Mouse (Mus musculus): Measurements from ENCODE around the gene Atp6v0d1. TPM values are rescaled to one million over a fixed set of nuclear protein-coding genes. Genes with fewer than 3 reads are reported as not detected.

The Atp6v0d1 gene
- total and polyA plus RNA-seq, 2 experiments from 2014 or later: 238 to 272 TPM

DNA sequence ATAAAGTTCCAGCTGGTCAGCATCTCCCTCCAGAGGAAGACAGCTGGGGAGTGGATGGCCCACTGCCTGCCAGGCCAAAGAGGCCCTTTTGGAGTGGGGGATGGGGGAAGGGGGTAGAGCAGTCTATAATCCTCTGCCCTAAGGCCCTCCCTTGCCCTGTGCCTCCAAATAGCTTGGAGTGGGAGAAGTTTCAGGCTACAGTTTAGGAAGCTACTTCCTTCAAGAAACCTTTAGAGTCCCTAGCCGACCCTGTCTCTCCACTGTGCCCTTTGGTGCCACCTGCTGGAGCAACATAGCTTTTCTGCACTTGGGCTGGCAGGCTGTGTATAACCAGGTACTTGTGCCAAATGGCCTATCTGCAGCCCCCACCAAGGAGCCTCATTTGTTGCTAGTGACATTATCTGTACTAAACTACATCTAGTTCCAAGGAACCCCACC lies 31.9 kb downstream of the Atp6v0d1 start:
- no peaks in the 10 kb centered on the region for H3K27me3 ChIP-seq (ENCODE audit: insufficient read depth, low read length)
- no peak overlapping the region for H3K4me2 ChIP-seq (ENCODE audit: low read depth, low read length, poor library complexity, severe bottlenecking)
- peak; percentile 84 for TF ChIP-seq CTCF (IDR thresholded peaks at IDR 0.05)
- 0% methylated on average over 1 of the region's 1 CpGs for WGBS
- DNase-seq (ENCODE audit: low spot score) (peak; percentile 78), ATAC-seq (ENCODE audit: low FRiP score) (no peak)
- H3K4me1 ChIP-seq (ENCODE audit: insufficient read depth, low read length): no peaks in the 10 kb centered on the region
- no peak overlapping the region for H3K4me3 ChIP-seq (ENCODE audit: low read depth, low read length)
- peaks cover 47% of the 10 kb centered on the region for H3K36me3 ChIP-seq (ENCODE audit: insufficient read depth, low read length)
- no peak overlapping the region for H3K9ac ChIP-seq (replicated peaks; ENCODE audit: low read length, poor library complexity, severe bottlenecking)
- H3K27ac ChIP-seq (ENCODE audit: low read depth, low read length): no peak overlapping the region
- no peaks in the 10 kb centered on the region for H3K9me3 ChIP-seq (ENCODE audit: low read length)

DNA sequence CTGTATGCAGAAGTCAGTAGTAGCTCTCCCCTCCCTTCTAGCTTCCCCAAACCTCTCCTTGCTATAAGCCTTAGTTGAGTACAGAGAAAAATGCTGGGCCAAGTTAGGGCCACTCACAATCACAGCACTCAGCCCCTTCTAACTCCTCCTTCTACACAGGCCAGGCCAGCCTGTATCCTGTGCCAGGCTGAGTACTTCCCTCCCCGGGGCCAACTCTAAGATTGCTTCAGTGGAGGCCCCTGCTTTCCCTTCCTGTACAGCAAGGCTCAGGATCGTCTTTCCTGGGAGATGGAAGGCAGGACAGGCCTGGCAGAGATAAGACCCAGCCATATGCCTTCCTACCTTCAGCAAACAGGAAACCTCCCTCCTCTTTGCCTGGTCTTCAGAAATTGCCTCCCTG lies 32.4 kb downstream of the Atp6v0d1 start:
- no peaks in the 10 kb centered on the region for H3K27me3 ChIP-seq (ENCODE audit: insufficient read depth, low read length)
- H3K27ac ChIP-seq (ENCODE audit: low read depth, low read length): no peak overlapping the region; the same call in 1 of the 2 replicates
- DNase-seq (ENCODE audit: low spot score): no peak
- H3K4me3 ChIP-seq (ENCODE audit: low read depth, low read length): no peak overlapping the region
- no peak overlapping the region for H3K9ac ChIP-seq (replicated peaks; ENCODE audit: low read length, poor library complexity, severe bottlenecking)
- 34% methylated on average over 2 of the region's 2 CpGs for WGBS
- H3K36me3 ChIP-seq (ENCODE audit: insufficient read depth, low read length): peaks cover 47% of the 10 kb centered on the region
- no peak overlapping the region for H3K4me2 ChIP-seq (ENCODE audit: low read depth, low read length, poor library complexity, severe bottlenecking)
- no peaks in the 10 kb centered on the region for H3K4me1 ChIP-seq (ENCODE audit: insufficient read depth, low read length)
- H3K9me3 ChIP-seq (ENCODE audit: low read length): no peaks in the 10 kb centered on the region
- TF ChIP-seq CTCF (IDR thresholded peaks at IDR 0.05): no peak
- ATAC-seq (ENCODE audit: low FRiP score): no peak

DNA sequence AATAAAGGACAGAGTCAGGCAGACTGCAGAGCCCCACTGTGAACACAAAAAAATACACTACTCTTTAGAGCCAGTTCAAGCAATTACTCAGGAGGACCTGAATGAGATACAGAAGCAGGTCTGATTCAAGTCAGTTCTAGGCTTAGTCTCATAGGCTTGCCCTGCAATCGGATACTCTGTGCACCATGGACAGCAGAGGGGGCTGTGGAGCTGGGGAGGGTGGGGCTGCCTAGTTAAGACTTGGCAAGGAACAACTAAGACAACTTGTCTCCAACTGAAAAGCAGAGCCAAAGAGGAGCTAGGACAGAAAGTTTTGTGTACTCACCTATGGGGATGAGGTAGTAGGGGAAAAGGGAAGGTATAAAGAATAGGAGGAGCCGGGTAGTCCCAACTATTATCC lies 34.1 kb downstream of the Atp6v0d1 start:
- Histone ChIP-seq H3K4me1 (ENCODE audit: insufficient read depth, low read length) (no peaks in the 10 kb centered on the region), H3K9ac (replicated peaks; ENCODE audit: low read length, poor library complexity, severe bottlenecking) (no peak overlapping the region), H3K4me2 (ENCODE audit: low read depth, low read length, poor library complexity, severe bottlenecking) (no peak overlapping the region), H3K4me3 (ENCODE audit: low read depth, low read length) (no peak overlapping the region), H3K36me3 (ENCODE audit: insufficient read depth, low read length) (peaks cover 38% of the 10 kb centered on the region), H3K27me3 (ENCODE audit: insufficient read depth, low read length) (no peaks in the 10 kb centered on the region), H3K9me3 (ENCODE audit: low read length) (no peaks in the 10 kb centered on the region), H3K27ac (ENCODE audit: low read depth, low read length) (no peak overlapping the region)
- peak; percentile 53 for TF ChIP-seq CTCF (IDR thresholded peaks at IDR 0.05)
- no peak for DNase-seq (ENCODE audit: low spot score)
- no peak for ATAC-seq (ENCODE audit: low FRiP score)
- WGBS: 60% methylated on average over 2 of the region's 2 CpGs

DNA sequence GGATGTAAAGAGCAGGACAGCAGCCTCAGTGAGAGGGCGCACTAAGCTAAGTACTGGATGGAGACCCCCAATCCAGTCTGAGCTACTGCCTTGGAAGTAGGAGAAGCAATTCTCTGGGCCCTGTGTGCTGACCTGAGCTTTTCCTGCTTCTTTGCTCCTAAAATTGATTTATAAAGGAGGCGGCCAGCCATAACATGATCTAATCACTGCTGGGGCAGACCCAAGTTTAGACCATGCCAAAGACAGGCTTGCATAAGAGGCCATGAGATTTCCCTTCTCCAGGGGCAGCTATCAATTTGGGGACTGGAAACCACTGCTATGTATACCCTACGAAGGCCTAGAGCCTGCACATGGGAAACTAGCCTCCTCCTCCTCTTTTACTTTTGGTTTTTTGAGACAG lies 36.6 kb downstream of the Atp6v0d1 start:
- 87% methylated on average over 3 of the region's 3 CpGs for WGBS
- no peak for TF ChIP-seq CTCF (IDR thresholded peaks at IDR 0.05)
- Histone ChIP-seq H3K36me3 (ENCODE audit: insufficient read depth, low read length) (peaks cover 45% of the 10 kb centered on the region), H3K4me3 (ENCODE audit: low read depth, low read length) (no peak overlapping the region), H3K9me3 (ENCODE audit: low read length) (no peaks in the 10 kb centered on the region), H3K27ac (ENCODE audit: low read depth, low read length) (no peak overlapping the region), H3K4me2 (ENCODE audit: low read depth, low read length, poor library complexity, severe bottlenecking) (no peak overlapping the region), H3K27me3 (ENCODE audit: insufficient read depth, low read length) (no peaks in the 10 kb centered on the region), H3K4me1 (ENCODE audit: insufficient read depth, low read length) (no peaks in the 10 kb centered on the region), H3K9ac (replicated peaks; ENCODE audit: low read length, poor library complexity, severe bottlenecking) (no peak overlapping the region)
- DNase-seq (ENCODE audit: low spot score): no peak
- ATAC-seq (ENCODE audit: low FRiP score): no peak

DNA sequence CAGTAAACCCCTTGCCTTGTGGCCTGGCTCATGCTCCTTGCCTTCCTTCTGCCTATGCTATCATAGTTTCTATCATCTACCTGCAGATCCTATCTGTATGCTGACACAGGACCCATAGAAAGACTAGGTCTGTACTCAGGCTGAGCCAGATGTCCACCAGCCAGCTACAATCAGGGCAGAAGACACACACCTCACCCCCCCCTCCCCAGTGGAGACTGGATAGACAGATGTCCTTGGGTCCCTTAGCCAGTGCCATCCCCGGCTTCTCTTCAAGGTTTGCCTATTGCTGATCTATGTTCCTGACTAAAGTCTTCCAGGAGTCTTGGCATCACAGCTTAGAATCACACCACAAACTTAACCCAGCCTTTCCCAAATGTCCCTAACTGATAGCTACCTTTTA lies 37.6 kb downstream of the Atp6v0d1 start:
- peaks cover 51% of the 10 kb centered on the region for H3K36me3 ChIP-seq (ENCODE audit: insufficient read depth, low read length)
- WGBS: 100% methylated on average over 1 of the region's 1 CpGs

DNA sequence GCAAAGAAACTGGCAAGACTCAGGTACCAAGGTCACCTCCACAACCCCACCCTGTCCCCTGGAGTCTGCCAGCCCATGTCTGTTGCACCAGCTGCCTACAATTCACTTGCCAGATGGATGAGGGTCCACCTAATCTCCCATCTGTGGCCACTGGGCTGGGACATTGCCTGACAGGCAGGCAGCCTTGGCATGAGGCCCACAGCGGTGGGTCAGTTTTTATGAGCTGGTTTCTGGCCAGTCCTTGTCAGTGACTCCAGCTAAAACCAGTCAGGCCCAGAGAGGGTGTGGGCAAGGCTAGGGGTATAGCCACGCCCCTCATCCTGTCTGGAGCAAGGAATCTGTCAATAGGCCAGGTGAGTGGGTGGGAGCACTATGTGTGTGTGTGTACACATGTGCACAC lies 38.7 kb downstream of the Atp6v0d1 start:
- H3K4me3 ChIP-seq (ENCODE audit: low read depth, low read length): no peak overlapping the region
- TF ChIP-seq CTCF (IDR thresholded peaks at IDR 0.05): no peak
- no peak overlapping the region for H3K27ac ChIP-seq (ENCODE audit: low read depth, low read length)
- no peaks in the 10 kb centered on the region for H3K27me3 ChIP-seq (ENCODE audit: insufficient read depth, low read length)
- H3K4me2 ChIP-seq (ENCODE audit: low read depth, low read length, poor library complexity, severe bottlenecking): no peak overlapping the region
- 85% methylated on average over 2 of the region's 2 CpGs for WGBS
- no peaks in the 10 kb centered on the region for H3K9me3 ChIP-seq (ENCODE audit: low read length)
- ATAC-seq (ENCODE audit: low FRiP score) (no peak), DNase-seq (ENCODE audit: low spot score) (peak; percentile 69)
- no peaks in the 10 kb centered on the region for H3K4me1 ChIP-seq (ENCODE audit: insufficient read depth, low read length)
- no peak overlapping the region for H3K9ac ChIP-seq (replicated peaks; ENCODE audit: low read length, poor library complexity, severe bottlenecking)
- H3K36me3 ChIP-seq (ENCODE audit: insufficient read depth, low read length): peaks cover 51% of the 10 kb centered on the region

More for the DNA sequence above, 37.6 kb downstream of the Atp6v0d1 start:
- no peak for ATAC-seq (ENCODE audit: low FRiP score)
- Histone ChIP-seq H3K9ac (replicated peaks; ENCODE audit: low read length, poor library complexity, severe bottlenecking) (no peak overlapping the region), H3K27me3 (ENCODE audit: insufficient read depth, low read length) (no peaks in the 10 kb centered on the region), H3K9me3 (ENCODE audit: low read length) (no peaks in the 10 kb centered on the region), H3K4me1 (ENCODE audit: insufficient read depth, low read length) (no peaks in the 10 kb centered on the region), H3K27ac (ENCODE audit: low read depth, low read length) (no peak overlapping the region), H3K4me3 (ENCODE audit: low read depth, low read length) (no peak overlapping the region), H3K4me2 (ENCODE audit: low read depth, low read length, poor library complexity, severe bottlenecking) (no peak overlapping the region)
- no peak for DNase-seq (ENCODE audit: low spot score)
- no peak for TF ChIP-seq CTCF (IDR thresholded peaks at IDR 0.05)
